Mouse (Mus musculus) stomach, postnatal 0 days (tissue): ENCODE data around the gene Syce3.

Source experiments
- CTCF ChIP-seq: IDR thresholded peaks from 2 replicates; pipeline ENCODE4 v1.5.1; 2016; ENCODE audit warnings: antibody characterized with exemption, low read depth, mild to moderate bottlenecking, moderate library complexity
- EP300 ChIP-seq: optimal IDR thresholded peaks from 2 replicates; pipeline ENCODE3; 2016; ENCODE audit warnings: antibody characterized with exemption

- TF ChIP-seq CTCF (no peak), EP300 (no peak)
Measured at GRCm38 (mm10) chr15:89431806-89432205, 21.5 kb upstream of the Syce3 start.
